Mouse (Mus musculus) kidney, postnatal 10 days (tissue): ENCODE data around the gene Fam184b.
A peak's percentile ranks its signal among the peaks of the same experiment; 100 is the strongest.
"Not testable (repeated sequence)": the region's sequence is repeated elsewhere in the genome, so short reads cannot be mapped to it uniquely, and the experiment has no call there.

Experiments used
- DNase-seq: peaks from one replicate; pipeline ENCODE4 v3.0.0; 2021; ENCODE audit warnings: mixed read lengths

Gene Fam184b

DNA sequence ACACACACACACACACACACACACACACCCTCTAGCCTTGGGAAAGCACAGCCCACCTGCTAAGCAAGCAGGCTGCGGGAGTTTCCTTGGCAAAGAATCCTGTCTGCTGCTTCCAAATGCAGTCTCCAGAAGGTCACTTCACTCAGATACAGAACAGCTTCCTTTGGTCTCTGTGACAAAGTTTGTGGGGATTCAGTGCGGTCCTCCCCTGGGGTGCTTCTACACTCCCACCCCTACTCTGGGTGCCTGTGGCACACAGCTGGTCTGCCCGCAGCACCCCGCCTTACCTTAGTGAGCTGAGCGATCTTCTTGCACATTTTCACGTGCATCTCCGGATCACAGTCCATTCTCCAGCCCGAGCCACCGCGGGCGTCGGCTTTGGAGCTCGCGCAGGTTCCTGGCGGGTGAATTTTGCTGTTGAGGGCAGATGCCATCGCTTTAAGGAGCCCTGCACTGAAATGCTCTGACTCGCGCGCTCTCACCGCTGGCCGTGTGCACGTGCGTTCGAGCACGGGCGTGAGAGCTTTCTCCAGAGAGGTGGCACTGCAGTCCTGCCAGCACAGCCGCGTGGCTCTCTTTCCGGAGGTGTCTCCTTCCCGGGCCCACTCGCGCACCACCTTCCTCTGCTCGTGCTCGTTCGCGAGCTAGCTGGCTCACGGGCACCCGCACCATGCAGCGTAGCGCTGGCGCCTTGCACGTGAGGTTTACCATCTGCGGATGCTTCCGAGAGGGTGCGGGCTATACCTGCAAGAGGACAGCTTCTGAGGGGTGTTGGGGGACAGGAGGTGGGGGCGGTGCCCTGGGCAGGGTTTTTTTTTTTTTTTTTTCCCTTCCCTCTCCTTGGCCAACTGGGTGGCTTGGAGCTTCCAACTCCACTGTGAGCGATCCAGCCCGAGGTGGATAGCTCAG, at the start of gene Fam184b:
TSS of gene Fam184b (minus strand) at position 809 of the 909 bp plus-strand sequence.
- DNase-seq, result peak; percentile 67

DNA sequence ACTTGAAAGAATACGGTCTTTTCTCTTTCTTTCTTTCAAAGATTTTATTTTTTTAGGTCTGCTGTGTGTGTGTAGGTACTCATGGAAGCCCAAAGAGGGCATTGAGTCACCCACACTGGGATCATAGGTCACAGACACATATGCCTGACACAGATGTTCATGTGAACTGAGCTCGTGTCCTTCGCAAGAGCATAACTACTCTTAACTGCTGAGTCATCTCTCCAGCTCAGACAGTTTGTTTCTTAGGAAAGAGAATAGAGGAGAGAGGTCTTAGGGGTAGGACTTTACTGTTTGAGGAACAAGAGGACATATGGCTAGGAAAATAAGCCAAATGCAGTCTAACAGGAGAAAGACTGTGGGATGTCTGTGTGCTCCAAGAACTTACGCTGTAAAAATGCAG, 49.7 kb upstream of the Fam184b start:
- DNase-seq, result no peak

DNA sequence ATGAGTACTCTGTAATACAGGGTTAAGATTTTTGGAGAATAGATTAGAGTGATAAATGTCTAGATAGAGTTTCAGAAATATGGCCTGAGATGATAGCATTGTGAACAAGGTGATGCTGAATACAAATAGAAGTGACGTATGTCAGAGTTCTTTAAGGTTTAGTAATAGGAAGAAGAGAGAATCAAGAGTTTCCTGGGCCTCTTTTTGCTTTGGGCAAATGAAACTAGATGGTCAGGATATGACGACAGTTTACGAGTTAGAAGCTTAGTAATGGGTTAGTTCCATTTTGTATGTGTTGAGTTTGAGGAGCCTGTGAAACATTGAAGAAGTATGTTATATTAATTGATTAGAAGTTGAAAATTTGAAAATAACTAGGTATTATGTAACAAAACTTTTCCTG, 46.8 kb upstream of the Fam184b start:
- DNase-seq, result no peak

- no peak for DNase-seq
These were observed 45.8 kb upstream of the Fam184b start for GRCm38 (mm10) chr5:45685243-45685642.

GRCm38 (mm10) chr5:45683388-45683787, 44.0 kb upstream of the Fam184b start:
- no peak for DNase-seq

DNA sequence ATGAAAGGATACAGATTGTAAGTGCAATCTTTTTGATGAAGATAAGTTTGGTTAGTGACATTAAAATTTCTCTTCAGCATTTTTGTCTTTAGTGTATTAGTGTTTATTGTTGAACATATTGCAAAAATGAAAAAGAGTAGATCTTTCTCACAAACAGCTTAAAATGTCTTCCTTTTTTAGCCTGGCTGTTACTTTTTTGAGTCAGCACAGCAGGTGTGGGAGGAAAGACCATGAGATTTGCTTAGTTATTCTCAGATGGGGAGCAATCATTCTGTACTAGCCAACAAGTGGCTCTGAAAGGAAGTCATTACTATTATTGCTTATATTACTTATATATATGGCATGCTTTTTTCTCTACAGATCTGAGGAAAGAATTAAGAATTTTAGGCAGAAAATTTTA, 40.5 kb upstream of the Fam184b start:
- DNase-seq, result no peak

- no peak for DNase-seq
These were observed 38.2 kb upstream of the Fam184b start for GRCm38 (mm10) chr5:45677639-45678038.

DNA sequence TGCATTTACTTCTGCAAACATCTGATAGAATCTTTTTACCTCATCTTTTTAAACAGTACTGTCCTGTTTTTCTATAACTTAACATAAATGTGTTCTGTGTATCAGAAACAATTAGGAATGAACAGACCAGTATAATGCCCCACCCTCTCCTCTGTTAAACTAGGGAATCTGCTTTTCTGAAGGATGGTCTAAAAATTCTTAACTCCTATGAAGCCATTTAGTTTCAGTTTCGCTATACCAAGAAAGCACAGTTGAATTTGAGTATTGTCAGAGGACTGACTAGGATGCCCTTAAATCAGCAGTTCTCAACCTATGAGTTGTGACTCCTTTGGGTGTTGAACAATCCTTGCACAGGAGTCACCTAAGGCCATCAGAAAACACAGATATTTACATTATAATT, 35.6 kb upstream of the Fam184b start:
- no peak for DNase-seq

DNA sequence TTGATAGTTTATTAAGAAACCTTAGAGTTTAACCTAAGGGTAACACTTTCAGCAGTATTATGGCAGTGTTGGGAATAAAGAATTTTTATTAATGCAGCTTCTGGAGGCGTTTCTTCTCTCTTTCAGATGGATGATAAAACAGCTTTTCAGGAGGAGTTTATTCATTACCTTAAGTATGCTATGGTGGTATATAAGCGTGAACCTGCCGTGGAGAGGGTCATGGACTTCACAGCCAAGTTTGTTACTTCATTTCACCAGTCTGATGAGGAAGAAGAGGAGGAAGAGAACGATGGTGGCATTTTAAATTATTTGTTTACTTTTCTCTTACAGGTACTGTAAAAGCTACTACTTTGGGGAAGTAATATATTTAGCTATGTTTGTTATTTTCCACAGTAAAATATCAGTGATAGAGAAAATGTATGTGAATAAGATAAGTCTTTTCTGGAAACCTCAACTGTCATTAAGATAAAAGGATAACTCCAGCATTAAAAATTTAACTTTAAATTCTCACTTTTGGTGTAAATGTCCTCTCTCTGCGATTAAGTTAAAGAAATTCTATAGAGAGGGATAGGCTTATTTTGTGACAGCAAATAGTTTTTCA, 31.6 kb upstream of the Fam184b start:
- DNase-seq, result no peak

GRCm38 (mm10) chr5:45670280-45670670, 30.9 kb upstream of the Fam184b start:
- DNase-seq, result no peak

GRCm38 (mm10) chr5:45669598-45670279, 30.3 kb upstream of the Fam184b start, which contains the start of gene Ncapg:
Gene Ncapg, plus strand, starts transcription at chr5:45669919.
- peak; percentile 100 for DNase-seq

- no peak for DNase-seq
These were observed 29.8 kb upstream of the Fam184b start for GRCm38 (mm10) chr5:45669234-45669597.

- DNase-seq, result no peak
These were observed 29.4 kb upstream of the Fam184b start for GRCm38 (mm10) chr5:45668831-45669230.

DNA sequence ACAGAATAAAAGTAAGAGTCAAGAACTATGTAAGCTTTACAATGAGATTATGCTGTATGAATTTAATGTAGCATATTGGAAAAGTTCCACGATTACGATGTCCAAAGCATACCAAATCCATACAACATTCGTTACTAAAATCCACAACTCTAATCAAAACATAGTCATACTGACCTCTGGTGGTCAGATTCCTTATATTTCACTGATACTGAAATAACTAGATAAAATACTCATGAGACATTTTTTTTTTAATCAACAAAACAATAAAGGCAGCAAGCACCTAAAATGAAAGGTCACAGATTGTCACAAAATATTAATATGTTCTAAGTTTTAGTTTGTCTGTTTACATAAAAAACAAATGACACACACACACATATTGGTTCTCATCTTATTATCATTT, 28.9 kb upstream of the Fam184b start:
- DNase-seq, result no peak

- not testable (repeated sequence) for DNase-seq
These were observed 19.0 kb upstream of the Fam184b start for GRCm38 (mm10) chr5:45658406-45658805.

- DNase-seq, result no peak
These were observed 11.8 kb upstream of the Fam184b start for GRCm38 (mm10) chr5:45651026-45651703.

GRCm38 (mm10) chr5:45639715-45640092, 290 bp upstream of the Fam184b start:
- DNase-seq, result no peak

GRCm38 (mm10) chr5:45638378-45638777, 1.0 kb downstream of the Fam184b start:
- DNase-seq, result no peak

- DNase-seq, result no peak
These were observed 9.9 kb downstream of the Fam184b start for GRCm38 (mm10) chr5:45629470-45629869.

- DNase-seq, result no peak
These were observed 11.6 kb downstream of the Fam184b start for GRCm38 (mm10) chr5:45627771-45628170.

GRCm38 (mm10) chr5:45621511-45621910, 17.9 kb downstream of the Fam184b start:
- DNase-seq, result no peak

- peak; percentile 5 for DNase-seq
These were observed 40.4 kb downstream of the Fam184b start for GRCm38 (mm10) chr5:45599056-45599455.
